Mouse (Mus musculus) embryonic facial prominence, embryonic 12.5 days (tissue): ENCODE data around the gene Morc1. TPM values are rescaled to one million over a fixed set of nuclear protein-coding genes. Genes with fewer than 3 reads are reported as not detected.

ENCODE experiments used
- ATAC-seq: fragments of 200-750 bp; cut with Nextera tagmentation; 2 replicates; pipeline ENCODE4 v1.8.0; 2017; ENCODE audit not compliant: insufficient number of reproducible peaks, insufficient read depth, low FRiP score, low TSS enrichment
- H3K27ac ChIP-seq: fragments of 300-500 bp; sonication (generic); 2 replicates; pipeline ENCODE4 v1.5.1; 2016; ENCODE audit warnings: mild to moderate bottlenecking
- H3K27me3 ChIP-seq: fragments of 300-500 bp; sonication (generic); 2 replicates; pipeline ENCODE4 v1.6.1; 2016; ENCODE audit warnings: mild to moderate bottlenecking, moderate library complexity
- H3K36me3 ChIP-seq: fragments of 300-500 bp; sonication (generic); 2 replicates; pipeline ENCODE4 v1.6.1; 2016; ENCODE audit warnings: mild to moderate bottlenecking
- H3K4me1 ChIP-seq: fragments of 300-500 bp; sonication (generic); 2 replicates; pipeline ENCODE4 v1.6.1; 2016
- H3K4me2 ChIP-seq: fragments of 300-500 bp; sonication (generic); replicated peaks from 2 replicates; pipeline ENCODE4 v1.6.1; 2016; ENCODE audit warnings: mild to moderate bottlenecking, moderate library complexity
- H3K4me3 ChIP-seq: fragments of 300-500 bp; sonication (generic); 2 replicates; pipeline ENCODE4 v1.5.1; 2016; ENCODE audit warnings: mild to moderate bottlenecking
- H3K9ac ChIP-seq: fragments of 300-500 bp; sonication (generic); 2 replicates; pipeline ENCODE4 v1.6.1; 2016; ENCODE audit warnings: mild to moderate bottlenecking, moderate library complexity
- H3K9me3 ChIP-seq: fragments of 300-500 bp; sonication (generic); 2 replicates; pipeline ENCODE4 v1.6.1; 2016; ENCODE audit warnings: mild to moderate bottlenecking, moderate library complexity
- WGBS: fragments of 180-500 bp; shearing (Covaris S2); methylation state at CpG from one replicate; pipeline ENCODE4 v1.1.7; 2016; 5-methylcytosine and 5-hydroxymethylcytosine counted together
- polyA plus RNA-seq: library from polyadenylated mRNA; unstranded; fragments of >200 nt; fragmentation: Nextera tagmentation; extraction: Ambion mirVana; gene quantifications from 2 replicates; pipeline ENCODE4 v1.2.1, GENCODE M21; 2016

Gene Morc1
- polyA plus RNA-seq, 1 experiment from 2014 or later, result not detected

DNA sequence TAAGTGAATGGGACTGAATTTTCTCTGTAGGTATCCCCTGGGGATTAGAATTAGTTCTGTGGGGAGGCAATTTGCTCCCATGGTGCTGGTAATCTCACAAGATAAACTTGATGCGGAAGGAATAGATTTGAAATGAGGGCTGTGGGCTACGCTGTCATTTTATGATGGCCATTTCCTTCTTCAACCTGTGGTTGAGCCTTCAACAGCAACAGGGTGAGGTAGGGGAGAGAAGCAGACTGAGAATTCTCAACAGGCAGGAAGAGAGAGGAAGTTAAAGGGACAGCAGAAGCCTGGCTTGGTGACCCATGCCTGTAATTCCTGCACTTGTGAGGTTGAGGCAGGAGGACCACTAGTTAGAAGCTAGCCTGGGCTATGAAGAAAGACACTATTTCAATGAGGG lies 12.0 kb upstream of the Morc1 start:
- WGBS, result 83% methylated on average over 2 of the region's 2 CpGs

GRCm38 (mm10) chr16:48422501-48422900 lies 8.5 kb upstream of the Morc1 start:
- Histone ChIP-seq H3K27me3 (no peaks in the 10 kb centered on the region), H3K27ac (no peak overlapping the region), H3K9me3 (no peaks in the 10 kb centered on the region), H3K4me2 (no peak overlapping the region), H3K4me1 (no peaks in the 10 kb centered on the region), H3K9ac (no peak overlapping the region), H3K4me3 (no peak overlapping the region), H3K36me3 (no peaks in the 10 kb centered on the region)
- 27% methylated on average over 2 of the region's 2 CpGs for WGBS
- ATAC-seq, result no peak

More for the DNA sequence above, 12.0 kb upstream of the Morc1 start:
- Histone ChIP-seq H3K4me1 (no peaks in the 10 kb centered on the region), H3K9me3 (no peaks in the 10 kb centered on the region), H3K27me3 (no peaks in the 10 kb centered on the region), H3K27ac (no peak overlapping the region), H3K9ac (no peak overlapping the region), H3K36me3 (no peaks in the 10 kb centered on the region), H3K4me3 (no peak overlapping the region), H3K4me2 (no peak overlapping the region)
- no peak for ATAC-seq

DNA sequence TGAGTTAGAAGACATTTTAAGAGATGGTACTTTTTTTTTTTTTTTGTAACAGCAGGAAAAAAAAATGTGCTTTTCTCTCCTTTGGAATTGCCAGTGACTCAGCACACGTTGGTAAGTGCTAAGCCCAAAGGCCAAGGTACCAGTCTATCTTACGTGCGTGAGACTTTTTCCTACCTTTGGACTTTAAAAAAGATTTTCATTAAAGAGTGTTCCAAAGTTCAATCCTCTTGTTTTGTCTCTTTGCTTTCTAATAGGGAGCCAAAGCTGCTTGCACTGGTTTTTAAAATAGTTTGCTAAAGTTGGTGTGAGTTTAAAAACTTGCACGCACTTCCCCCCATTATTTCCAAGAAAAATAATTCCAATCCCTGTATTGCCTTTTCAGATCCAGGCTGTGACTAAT lies 7.0 kb upstream of the Morc1 start:
- no peak for ATAC-seq
- no peak overlapping the region for H3K9ac ChIP-seq
- H3K27ac ChIP-seq, result no peak overlapping the region
- H3K36me3 ChIP-seq, result no peaks in the 10 kb centered on the region
- WGBS, result 85% methylated on average over 4 of the region's 4 CpGs
- H3K27me3 ChIP-seq, result no peaks in the 10 kb centered on the region
- no peaks in the 10 kb centered on the region for H3K9me3 ChIP-seq
- no peaks in the 10 kb centered on the region for H3K4me1 ChIP-seq
- no peak overlapping the region for H3K4me2 ChIP-seq
- H3K4me3 ChIP-seq, result no peak overlapping the region

DNA sequence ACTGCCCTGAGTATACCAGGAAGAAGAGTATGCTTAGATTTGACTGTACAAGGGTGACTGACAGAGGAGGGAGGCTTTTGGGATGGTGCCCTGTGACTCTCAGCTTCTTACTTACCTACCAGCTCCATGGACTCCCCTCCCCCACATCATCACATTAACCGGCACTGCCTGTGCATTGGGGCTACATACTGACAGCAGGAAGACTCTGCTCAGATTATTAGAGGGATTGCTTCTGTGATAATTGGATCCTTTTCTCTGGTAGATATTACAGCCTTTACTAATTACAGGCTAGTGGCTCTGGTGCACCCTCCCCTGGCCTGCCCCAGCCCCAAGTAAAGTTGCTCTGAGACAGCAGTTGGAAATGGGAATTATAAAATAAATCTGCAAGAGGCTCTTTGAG lies 1.6 kb upstream of the Morc1 start:
- WGBS, result 59% methylated on average over 1 of the region's 1 CpGs
- H3K27me3 ChIP-seq, result no peaks in the 10 kb centered on the region
- no peak overlapping the region for H3K4me2 ChIP-seq
- H3K4me3 ChIP-seq, result no peak overlapping the region
- H3K4me1 ChIP-seq, result no peaks in the 10 kb centered on the region
- no peak overlapping the region for H3K27ac ChIP-seq
- ATAC-seq, result no peak
- no peaks in the 10 kb centered on the region for H3K9me3 ChIP-seq
- no peak overlapping the region for H3K9ac ChIP-seq
- no peaks in the 10 kb centered on the region for H3K36me3 ChIP-seq

DNA sequence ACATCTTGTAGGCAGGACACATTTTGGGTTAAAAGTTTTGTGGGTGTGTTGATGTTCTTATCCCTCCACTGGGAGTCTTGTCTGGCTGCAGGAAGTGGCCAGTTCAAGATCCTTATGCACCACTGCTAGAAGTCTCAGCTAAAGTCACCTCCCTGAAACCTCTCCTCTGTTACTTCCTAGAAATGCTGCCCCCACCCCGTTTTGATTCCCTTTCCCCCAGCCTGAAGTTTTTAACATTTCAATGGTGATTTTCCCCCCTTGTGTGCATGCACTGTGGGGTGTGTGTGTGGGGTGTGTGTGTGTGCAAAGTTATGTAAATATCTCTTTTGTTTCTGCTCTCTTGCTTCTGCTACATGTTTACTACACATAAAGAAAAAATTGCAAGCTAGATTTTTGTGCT lies 4.4 kb downstream of the Morc1 start:
- WGBS, result 3% methylated on average over 1 of the region's 1 CpGs

DNA sequence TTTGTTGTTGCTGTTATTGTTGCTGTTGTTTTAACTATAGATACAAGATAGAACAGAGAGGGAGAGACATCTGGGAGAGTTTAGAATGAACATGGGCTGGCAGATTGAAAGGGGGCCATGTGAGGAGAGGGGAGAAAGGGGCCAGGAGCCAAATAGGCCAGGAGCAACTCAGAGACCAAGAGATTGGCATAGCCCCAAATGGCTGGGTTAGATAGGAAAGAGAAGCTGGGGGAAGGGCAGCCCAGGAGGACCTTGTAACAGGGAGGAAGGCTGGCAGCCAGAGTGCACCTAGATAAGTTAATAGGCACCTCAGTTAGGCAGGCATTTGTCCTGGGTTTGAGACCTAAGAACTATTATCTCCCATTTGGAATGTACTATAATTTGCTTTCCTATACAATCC lies 6.4 kb downstream of the Morc1 start:
- no peaks in the 10 kb centered on the region for H3K4me1 ChIP-seq
- H3K4me3 ChIP-seq, result no peak overlapping the region
- H3K9me3 ChIP-seq, result no peaks in the 10 kb centered on the region
- H3K4me2 ChIP-seq, result no peak overlapping the region
- H3K27me3 ChIP-seq, result no peaks in the 10 kb centered on the region
- ATAC-seq, result no peak
- H3K9ac ChIP-seq, result no peak overlapping the region
- H3K27ac ChIP-seq, result no peak overlapping the region
- no peaks in the 10 kb centered on the region for H3K36me3 ChIP-seq

More for the DNA sequence above, 4.4 kb downstream of the Morc1 start:
- Histone ChIP-seq H3K4me3 (no peak overlapping the region), H3K9ac (no peak overlapping the region), H3K4me2 (no peak overlapping the region), H3K27me3 (no peaks in the 10 kb centered on the region), H3K9me3 (no peaks in the 10 kb centered on the region), H3K4me1 (no peaks in the 10 kb centered on the region), H3K36me3 (no peaks in the 10 kb centered on the region), H3K27ac (no peak overlapping the region)
- ATAC-seq, result no peak

- H3K27ac ChIP-seq, result no peak overlapping the region
- no peak overlapping the region for H3K9ac ChIP-seq
- ATAC-seq, result no peak
- no peaks in the 10 kb centered on the region for H3K36me3 ChIP-seq
- no peak overlapping the region for H3K4me2 ChIP-seq
- no peaks in the 10 kb centered on the region for H3K4me1 ChIP-seq
- H3K4me3 ChIP-seq, result no peak overlapping the region
- WGBS, result 91% methylated on average over 5 of the region's 5 CpGs
- H3K9me3 ChIP-seq, result no peaks in the 10 kb centered on the region
- H3K27me3 ChIP-seq, result no peaks in the 10 kb centered on the region
Observed at GRCm38 (mm10) chr16:48444589-48444988, 13.6 kb downstream of the Morc1 start.

GRCm38 (mm10) chr16:48446161-48446925 lies 15.3 kb downstream of the Morc1 start:
- Histone ChIP-seq H3K9me3 (no peaks in the 10 kb centered on the region), H3K4me1 (no peaks in the 10 kb centered on the region), H3K4me2 (no peak overlapping the region), H3K27me3 (no peaks in the 10 kb centered on the region), H3K36me3 (no peaks in the 10 kb centered on the region), H3K9ac (no peak overlapping the region), H3K27ac (no peak overlapping the region), H3K4me3 (no peak overlapping the region)
- ATAC-seq, result no peak
- WGBS, result 74% methylated on average over 8 of the region's 8 CpGs

- WGBS, result 42% methylated on average over 3 of the region's 3 CpGs
- Histone ChIP-seq H3K27me3 (no peaks in the 10 kb centered on the region), H3K9me3 (no peaks in the 10 kb centered on the region), H3K4me2 (no peak overlapping the region), H3K9ac (no peak overlapping the region), H3K27ac (no peak overlapping the region), H3K4me1 (no peaks in the 10 kb centered on the region), H3K4me3 (no peak overlapping the region), H3K36me3 (no peaks in the 10 kb centered on the region)
- ATAC-seq, result no peak
Observed at GRCm38 (mm10) chr16:48453264-48453663, 22.2 kb downstream of the Morc1 start.

DNA sequence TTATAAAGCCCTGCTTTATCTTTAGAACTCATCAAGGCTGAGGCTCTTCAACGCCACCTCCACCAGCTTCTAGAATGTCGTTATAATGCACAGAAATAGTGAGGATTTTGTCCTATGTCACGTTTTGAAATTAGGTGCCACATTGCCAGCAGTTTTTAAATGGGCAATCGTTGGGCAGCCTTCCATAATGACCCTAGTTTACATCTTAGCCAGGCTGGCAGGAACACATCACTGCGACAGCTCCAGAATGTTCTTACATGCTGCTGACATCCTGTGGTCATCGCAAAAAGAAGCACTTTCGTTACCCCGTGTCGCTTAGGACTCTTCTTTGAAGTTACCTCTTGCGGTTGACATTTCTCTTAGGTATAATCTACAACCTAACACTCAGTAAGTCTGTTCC lies 42.4 kb downstream of the Morc1 start:
- no peak for ATAC-seq
- 87% methylated on average over 10 of the region's 10 CpGs for WGBS

DNA sequence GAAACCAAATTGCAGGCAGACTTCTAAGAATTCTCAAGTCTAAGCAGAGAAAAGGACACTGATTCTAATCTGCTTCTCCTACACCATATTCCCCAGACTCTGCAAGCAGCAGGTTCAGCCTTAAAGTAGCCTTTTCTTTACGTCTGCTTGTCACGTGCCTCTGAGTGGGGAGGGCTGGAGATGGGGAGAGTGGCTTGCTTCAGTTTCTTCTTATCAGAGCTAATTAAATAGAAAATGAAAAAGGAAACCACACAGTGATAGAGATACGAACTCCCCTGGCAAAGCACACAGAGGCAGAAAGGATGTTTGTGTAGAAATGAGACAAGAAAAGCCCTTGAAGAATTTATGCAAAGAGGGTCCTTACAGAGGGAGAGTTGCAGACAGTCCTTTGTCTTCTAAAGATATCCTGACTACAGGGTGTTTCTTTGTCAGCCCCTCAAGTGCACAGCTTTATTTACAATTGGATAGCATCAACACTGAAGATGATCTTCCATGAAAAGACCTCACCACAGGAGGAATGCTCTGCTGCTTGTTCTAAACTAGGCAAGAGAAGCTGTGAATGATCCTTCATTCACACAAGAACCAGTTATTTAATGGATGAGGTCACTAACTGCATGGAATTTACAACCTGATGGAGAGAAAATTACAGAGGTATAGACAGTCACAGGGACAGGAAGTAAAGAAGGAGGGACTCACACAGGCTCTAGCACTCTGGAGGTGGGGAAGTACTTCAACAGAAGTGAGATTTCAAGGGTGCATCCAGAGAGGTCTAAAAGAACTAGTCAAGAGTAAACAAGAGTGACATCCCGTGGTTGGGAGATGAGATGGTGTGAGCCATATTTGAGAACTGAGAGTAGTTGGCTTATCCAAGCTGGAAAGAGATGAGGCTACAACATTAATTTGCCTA lies 44.1 kb downstream of the Morc1 start:
- H3K9me3 ChIP-seq, result no peaks in the 10 kb centered on the region
- H3K36me3 ChIP-seq, result no peaks in the 10 kb centered on the region
- H3K27me3 ChIP-seq, result no peaks in the 10 kb centered on the region
- no peak for ATAC-seq
- no peak overlapping the region for H3K27ac ChIP-seq
- WGBS, result 40% methylated on average over 4 of the region's 4 CpGs
- no peak overlapping the region for H3K4me2 ChIP-seq
- H3K4me1 ChIP-seq, result no peaks in the 10 kb centered on the region
- no peak overlapping the region for H3K9ac ChIP-seq
- no peak overlapping the region for H3K4me3 ChIP-seq

More for the DNA sequence above, 42.4 kb downstream of the Morc1 start:
- no peaks in the 10 kb centered on the region for H3K27me3 ChIP-seq
- no peaks in the 10 kb centered on the region for H3K4me1 ChIP-seq
- no peaks in the 10 kb centered on the region for H3K36me3 ChIP-seq
- no peak overlapping the region for H3K4me2 ChIP-seq
- no peak overlapping the region for H3K27ac ChIP-seq
- H3K9me3 ChIP-seq, result no peaks in the 10 kb centered on the region
- H3K4me3 ChIP-seq, result no peak overlapping the region
- no peak overlapping the region for H3K9ac ChIP-seq

DNA sequence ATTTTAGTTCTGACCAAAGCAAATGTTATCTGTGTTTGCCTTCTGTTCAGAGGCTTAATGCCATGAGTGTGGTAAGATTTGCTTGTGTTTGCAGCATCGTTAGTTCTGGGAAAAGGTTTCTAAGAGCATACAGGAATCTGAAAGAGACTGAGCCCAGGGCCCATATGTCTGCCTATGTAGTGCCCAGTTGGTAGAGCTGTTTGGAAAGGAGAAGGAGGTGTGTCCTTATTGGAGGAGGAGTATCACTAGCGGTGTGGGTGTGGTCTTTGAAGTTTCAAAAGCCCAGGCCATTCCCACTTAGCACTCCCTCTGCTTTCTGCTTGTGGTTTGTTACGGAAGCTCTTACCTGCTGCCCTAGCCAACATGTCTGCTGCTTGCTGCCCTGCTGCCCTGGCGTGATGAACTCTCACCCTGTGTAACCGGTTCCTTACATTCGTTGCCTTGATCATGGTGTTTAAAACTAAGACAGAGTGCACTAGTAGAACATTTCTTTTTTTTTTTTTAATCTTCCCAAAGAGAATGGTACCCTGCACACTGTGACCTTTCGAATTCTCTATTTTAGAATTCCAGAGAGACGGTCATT lies 48.3 kb downstream of the Morc1 start:
- 69% methylated on average over 8 of the region's 8 CpGs for WGBS
- ATAC-seq, result no peak

More for the DNA sequence above, 48.3 kb downstream of the Morc1 start:
- Histone ChIP-seq H3K27me3 (no peaks in the 10 kb centered on the region), H3K27ac (no peak overlapping the region), H3K9me3 (no peaks in the 10 kb centered on the region), H3K4me3 (no peak overlapping the region), H3K4me1 (no peaks in the 10 kb centered on the region), H3K9ac (no peak overlapping the region), H3K36me3 (no peaks in the 10 kb centered on the region), H3K4me2 (no peak overlapping the region)
